Mouse (Mus musculus) thymus, adult 2 months (tissue): ENCODE data around the gene Mbd5. TPM values are rescaled to one million over a fixed set of nuclear protein-coding genes. Genes with fewer than 3 reads are reported as not detected.

Experiments used
- DNase-seq: peaks from one replicate; pipeline ENCODE4 v3.0.0; 2021
- H3K27ac ChIP-seq: fragments of 200-500 bp; 2 replicates; pipeline ENCODE4 v1.5.1; 2012; ENCODE audit warnings: low read length, control low read depth; ENCODE audit not compliant: control insufficient read depth, insufficient read depth
- H3K27me3 ChIP-seq: fragments of 200-500 bp; 2 replicates; pipeline ENCODE4 v1.6.1; 2012; ENCODE audit warnings: mild to moderate bottlenecking, low read length, moderate library complexity, mixed read lengths; ENCODE audit not compliant: control insufficient read depth, insufficient read depth
- H3K36me3 ChIP-seq: fragments of 200-500 bp; 2 replicates; pipeline ENCODE4 v1.6.1; 2012; ENCODE audit warnings: mild to moderate bottlenecking, low read length, moderate library complexity; ENCODE audit not compliant: control insufficient read depth, insufficient read depth
- H3K4me1 ChIP-seq: fragments of 200-500 bp; replicated peaks from 2 replicates; pipeline ENCODE4 v1.6.1; 2012; ENCODE audit warnings: low read length; ENCODE audit not compliant: control insufficient read depth, insufficient read depth
- H3K4me3 ChIP-seq: fragments of 200-500 bp; 2 replicates; pipeline ENCODE4 v1.5.1; 2012; ENCODE audit warnings: mild to moderate bottlenecking, low read length, control low read depth, moderate library complexity; ENCODE audit not compliant: control insufficient read depth, insufficient read depth
- CTCF ChIP-seq: fragments of 200-500 bp; IDR thresholded peaks from 2 replicates; pipeline ENCODE4 v1.5.1; 2012; ENCODE audit warnings: mild to moderate bottlenecking, control low read depth, low read length, moderate library complexity, borderline replicate concordance; ENCODE audit not compliant: control insufficient read depth, poor library complexity, insufficient read depth; ENCODE audit errors: extremely low read depth
- POLR2A ChIP-seq: fragments of 200-500 bp; IDR thresholded peaks from 2 replicates; pipeline ENCODE4 v1.6.1; 2012; ENCODE audit warnings: mild to moderate bottlenecking, low read length, control low read depth, moderate library complexity; ENCODE audit not compliant: control insufficient read depth, poor library complexity, insufficient read depth; ENCODE audit errors: extremely low read depth
- WGBS: fragments of 180-500 bp; shearing (Covaris S2); methylation state at CpG from one replicate; pipeline ENCODE4 v1.1.7; 2018; 5-methylcytosine and 5-hydroxymethylcytosine counted together
- polyA plus RNA-seq: library from polyadenylated mRNA; depleted of rRNA; stranded (reverse); fragments of >200 nt; gene quantifications from 2 replicates; pipeline ENCODE4 v1.2.3, GENCODE M21; 2012

Gene Mbd5
- polyA plus RNA-seq, 1 experiment = 10.7 TPM

- no peak for DNase-seq
- 6% methylated on average over 5 of the region's 6 CpGs for WGBS
Observed at GRCm38 (mm10) chr2:48950316-48950880, 1.1 kb downstream of the Mbd5 start.

GRCm38 (mm10) chr2:48956591-48956990 is 7.3 kb downstream of the Mbd5 start:
- 89% methylated on average over 3 of the region's 3 CpGs for WGBS
- Histone ChIP-seq H3K36me3 (no peaks in the 10 kb centered on the region), H3K27me3 (no peaks in the 10 kb centered on the region), H3K27ac (no peak overlapping the region), H3K4me1 (no peaks in the 10 kb centered on the region), H3K4me3 (no peak overlapping the region)
- TF ChIP-seq POLR2A (no peak), CTCF (no peak)
- no peak for DNase-seq

More at GRCm38 (mm10) chr2:48950316-48950880, 1.1 kb downstream of the Mbd5 start:
- Histone ChIP-seq H3K27ac (peak overlapping the region; percentile 93), H3K4me1 (no peaks in the 10 kb centered on the region), H3K36me3 (no peaks in the 10 kb centered on the region), H3K4me3 (peak overlapping the region; percentile 89), H3K27me3 (no peaks in the 10 kb centered on the region)
- TF ChIP-seq CTCF = no peak
- no peak for TF ChIP-seq POLR2A

DNA sequence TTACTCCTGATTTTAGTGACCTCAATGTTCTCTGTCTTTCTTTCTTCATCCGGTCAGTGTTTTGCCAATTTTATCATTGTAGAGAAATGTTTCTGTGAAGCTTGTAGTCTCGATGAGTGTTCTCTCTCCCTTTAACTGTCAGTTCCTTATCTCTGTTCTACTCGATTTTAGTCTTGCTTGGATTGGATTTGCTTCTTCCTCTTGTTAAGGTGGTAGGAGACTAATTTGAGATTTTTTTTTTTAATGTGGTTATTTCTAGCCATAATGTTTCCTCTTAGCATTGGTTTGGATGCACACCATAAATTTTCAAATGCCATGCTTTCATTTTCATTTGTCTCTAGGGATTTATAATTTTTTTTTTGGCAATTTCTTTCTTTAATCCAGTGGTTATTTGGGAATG is 29.6 kb downstream of the Mbd5 start:
- Histone ChIP-seq H3K4me3 (no peak overlapping the region), H3K36me3 (no peaks in the 10 kb centered on the region), H3K4me1 (no peaks in the 10 kb centered on the region), H3K27me3 (no peaks in the 10 kb centered on the region), H3K27ac (no peak overlapping the region)
- WGBS = 33% methylated on average over 3 of the region's 3 CpGs
- TF ChIP-seq CTCF (no peak), POLR2A (no peak)
- DNase-seq = no peak

DNA sequence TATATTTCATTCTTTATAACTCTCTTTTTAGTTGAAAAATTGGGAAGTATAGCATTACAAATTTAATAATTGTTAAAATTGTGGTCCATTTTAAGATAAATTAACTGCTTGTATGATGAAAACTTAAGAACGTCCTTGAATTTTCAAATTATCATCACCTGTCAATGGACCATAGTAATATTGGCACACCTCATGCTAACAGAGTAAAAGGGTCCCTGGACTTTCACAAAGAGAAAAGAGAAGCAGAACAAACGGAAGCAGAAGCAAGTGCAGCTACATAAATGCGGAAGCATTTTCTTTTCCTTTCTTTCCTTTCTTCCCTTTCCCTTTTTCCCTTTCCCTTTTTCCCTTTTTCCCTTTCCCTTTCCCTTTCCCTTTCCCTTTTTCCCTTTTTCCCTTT is 41.0 kb downstream of the Mbd5 start:
- Histone ChIP-seq H3K4me3 (no peak overlapping the region), H3K4me1 (no peaks in the 10 kb centered on the region), H3K27me3 (no peaks in the 10 kb centered on the region), H3K36me3 (no peaks in the 10 kb centered on the region), H3K27ac (no peak overlapping the region)
- TF ChIP-seq POLR2A (no peak), CTCF (no peak)
- WGBS = 98% methylated on average over 3 of the region's 3 CpGs
- DNase-seq = no peak

DNA sequence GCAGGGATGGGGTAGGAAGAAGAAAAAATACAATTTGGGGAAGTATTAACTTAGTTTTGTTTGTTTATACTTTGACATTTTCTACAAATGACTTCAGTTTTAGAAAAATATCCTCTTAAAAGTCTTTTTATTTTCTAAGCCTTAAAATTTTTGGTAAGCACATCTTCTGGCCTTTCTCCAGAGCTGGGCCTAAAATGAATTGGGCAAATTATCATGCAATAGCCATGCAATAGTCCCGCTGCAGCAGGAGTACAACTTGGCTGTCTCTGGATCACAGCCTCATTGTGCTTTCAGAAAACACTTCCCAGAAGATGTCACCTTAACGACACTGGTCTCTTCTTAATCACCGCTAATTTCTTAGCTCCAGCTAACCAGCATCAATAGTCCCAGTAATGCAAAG is 91.2 kb downstream of the Mbd5 start:
- Histone ChIP-seq H3K4me3 (no peak overlapping the region), H3K27me3 (no peaks in the 10 kb centered on the region), H3K36me3 (no peaks in the 10 kb centered on the region), H3K4me1 (no peaks in the 10 kb centered on the region), H3K27ac (no peak overlapping the region)
- TF ChIP-seq CTCF = no peak
- DNase-seq = no peak
- 99% methylated on average over 3 of the region's 3 CpGs for WGBS

- Histone ChIP-seq H3K4me3 (no peak overlapping the region), H3K36me3 (no peaks in the 10 kb centered on the region), H3K27me3 (no peaks in the 10 kb centered on the region), H3K27ac (no peak overlapping the region), H3K4me1 (no peaks in the 10 kb centered on the region)
- no peak for DNase-seq
- WGBS = 95% methylated on average over 4 of the region's 4 CpGs
- TF ChIP-seq POLR2A (no peak), CTCF (no peak)
Observed at GRCm38 (mm10) chr2:49050030-49050429, 100.7 kb downstream of the Mbd5 start.

- no peak overlapping the region for H3K27ac ChIP-seq
- TF ChIP-seq POLR2A (no peak), CTCF (no peak)
Observed at GRCm38 (mm10) chr2:49067886-49068285, 118.6 kb downstream of the Mbd5 start.

More at GRCm38 (mm10) chr2:49067886-49068285, 118.6 kb downstream of the Mbd5 start:
- H3K4me3 ChIP-seq = no peak overlapping the region
- no peaks in the 10 kb centered on the region for H3K27me3 ChIP-seq
- no peaks in the 10 kb centered on the region for H3K36me3 ChIP-seq
- H3K4me1 ChIP-seq = no peaks in the 10 kb centered on the region
- no peak for DNase-seq
